Mouse (Mus musculus) CH12.LX (cell line): ENCODE results near the gene 9130213A22Rik. TPM values are rescaled to one million over a fixed set of nuclear protein-coding genes. Genes with fewer than 3 reads are reported as not detected.
A peak's percentile ranks its signal among the peaks of the same experiment; 100 is the strongest.

Experiments
- DNase-seq: peaks from one replicate; pipeline ENCODE4 v3.0.0-alpha.2; 2013; ENCODE audit errors: extremely low read depth
- H3K27ac ChIP-seq: 2 replicates; pipeline ENCODE4 v1.5.1; 2012; ENCODE audit warnings: low read depth, mild to moderate bottlenecking, control low read depth, moderate library complexity; ENCODE audit not compliant: insufficient read depth
- H3K27me3 ChIP-seq: replicated peaks from 2 replicates; pipeline ENCODE3; 2012; ENCODE audit warnings: inconsistent platforms
- H3K36me3 ChIP-seq, 2 experiments: replicated peaks in 1 of 2; 2 replicates each; pipeline versions ENCODE3 to v1.6.1; 2012; ENCODE audit warnings: inconsistent platforms in 1 of 2, low read length in 1 of 2, mild to moderate bottlenecking in 1 of 2, mixed read lengths in 1 of 2, moderate library complexity in 1 of 2; ENCODE audit not compliant: control insufficient read depth in 1 of 2, insufficient read depth in 1 of 2
- H3K4me1 ChIP-seq, 2 experiments: 2 replicates each; pipeline ENCODE4 v1.6.1; 2012; ENCODE audit warnings: inconsistent platforms in 1 of 2, moderate library complexity in 1 of 2; ENCODE audit not compliant: insufficient read depth in 2 of 2, control insufficient read depth in 1 of 2
- H3K4me2 ChIP-seq: 2 replicates; pipeline ENCODE4 v1.6.1; 2012; ENCODE audit warnings: low read depth, mild to moderate bottlenecking, control low read depth; ENCODE audit not compliant: poor library complexity, insufficient read depth, severe bottlenecking
- H3K4me3 ChIP-seq, 3 experiments: fragments of 150-350 bp in 1 of 3; sonication (generic) in 1 of 3; replicated peaks in 1 of 3; 2 replicates each; pipeline versions ENCODE3 to v1.5.1; 2011 to 2012; ENCODE audit warnings: low read depth in 2 of 3, low read length in 2 of 3, mild to moderate bottlenecking in 2 of 3, moderate library complexity in 2 of 3, control low read depth in 1 of 3, improper control_type of control experiment in 1 of 3, inconsistent platforms in 1 of 3, mixed read lengths in 1 of 3; ENCODE audit not compliant: poor library complexity in 1 of 3
- H3K79me2 ChIP-seq: replicated peaks from 2 replicates; pipeline ENCODE4 v1.6.1; 2012; ENCODE audit warnings: mild to moderate bottlenecking, moderate library complexity; ENCODE audit not compliant: control insufficient read depth, poor library complexity, insufficient read depth, severe bottlenecking; ENCODE audit errors: extremely low read depth
- H3K9ac ChIP-seq: 2 replicates; pipeline ENCODE4 v1.6.1; 2012; ENCODE audit warnings: low read depth, mild to moderate bottlenecking, control low read depth, moderate library complexity; ENCODE audit not compliant: insufficient read depth
- H3K9me3 ChIP-seq: replicated peaks from 2 replicates; pipeline ENCODE3; 2012; ENCODE audit warnings: low read length, inconsistent platforms, mixed read lengths
- BHLHE40 ChIP-seq: IDR thresholded peaks from 2 replicates; pipeline ENCODE4 v1.6.1; 2011; ENCODE audit warnings: mild to moderate bottlenecking, low read depth, low read length, improper control_type of control experiment
- CHD1 ChIP-seq: IDR thresholded peaks from 2 replicates; pipeline ENCODE4 v1.6.1; 2012; ENCODE audit warnings: low read depth, low read length, improper control_type of control experiment, inconsistent platforms
- CHD2 ChIP-seq: IDR thresholded peaks from 2 replicates; pipeline ENCODE4 v1.6.1; 2011; ENCODE audit warnings: low read length, improper control_type of control experiment
- E2F4 ChIP-seq: IDR thresholded peaks from 2 replicates; pipeline ENCODE4 v1.6.1; 2011; ENCODE audit warnings: low read depth, low read length, improper control_type of control experiment; ENCODE audit not compliant: insufficient replicate concordance
- ELF1 ChIP-seq: IDR thresholded peaks from 2 replicates; pipeline ENCODE4 v1.6.1; 2014; ENCODE audit warnings: low read depth, mild to moderate bottlenecking, inconsistent platforms, low read length, improper control_type of control experiment
- EP300 ChIP-seq: IDR thresholded peaks from 2 replicates; pipeline ENCODE4 v1.6.1; 2011; ENCODE audit warnings: low read length, improper control_type of control experiment
- ETS1 ChIP-seq: conservative IDR thresholded peaks from 2 replicates; pipeline ENCODE4 v1.6.1; 2012; ENCODE audit warnings: low read depth, mild to moderate bottlenecking, inconsistent platforms, low read length, improper control_type of control experiment, moderate library complexity
- GABPA ChIP-seq: IDR thresholded peaks from 2 replicates; pipeline ENCODE4 v1.6.1; 2012; ENCODE audit warnings: low read depth, low read length, improper control_type of control experiment, inconsistent platforms; ENCODE audit not compliant: insufficient replicate concordance
- HCFC1 ChIP-seq: IDR thresholded peaks from 2 replicates; pipeline ENCODE4 v1.6.1; 2012; ENCODE audit warnings: low read depth, mild to moderate bottlenecking, inconsistent platforms, low read length, improper control_type of control experiment
- JUND ChIP-seq: conservative IDR thresholded peaks from 2 replicates; pipeline ENCODE4 v1.6.1; 2011; ENCODE audit warnings: low read depth, low read length, improper control_type of control experiment
- MAZ ChIP-seq: IDR thresholded peaks from 2 replicates; pipeline ENCODE4 v1.6.1; 2012; ENCODE audit warnings: low read depth, mild to moderate bottlenecking, inconsistent platforms, low read length, improper control_type of control experiment, moderate library complexity
- MEF2A ChIP-seq: IDR thresholded peaks from 2 replicates; pipeline ENCODE4 v1.6.1; 2014; ENCODE audit warnings: low read depth, mild to moderate bottlenecking, inconsistent platforms, low read length, improper control_type of control experiment, borderline replicate concordance
- MXI1 ChIP-seq: IDR thresholded peaks from 2 replicates; pipeline ENCODE4 v1.6.1; 2011; ENCODE audit warnings: mild to moderate bottlenecking, low read depth, low read length, improper control_type of control experiment
- MYC ChIP-seq: IDR thresholded peaks from 2 replicates; pipeline ENCODE4 v1.6.1; 2011; ENCODE audit warnings: low read depth, mild to moderate bottlenecking, improper control_type of control experiment, low read length
- NELFE ChIP-seq: IDR thresholded peaks from 2 replicates; pipeline ENCODE4 v1.6.1; 2011; ENCODE audit warnings: low read depth, low read length, improper control_type of control experiment
- NRF1 ChIP-seq: IDR thresholded peaks from 2 replicates; pipeline ENCODE4 v1.6.1; 2014; ENCODE audit warnings: low read depth, mild to moderate bottlenecking, inconsistent platforms, low read length, improper control_type of control experiment, moderate library complexity
- PAX5 ChIP-seq: IDR thresholded peaks from 2 replicates; pipeline ENCODE4 v1.6.1; 2012; ENCODE audit warnings: low read length, inconsistent platforms, mixed read lengths
- POLR2A ChIP-seq: IDR thresholded peaks from 2 replicates; pipeline ENCODE4 v1.6.1; 2011; ENCODE audit warnings: low read depth, mild to moderate bottlenecking, improper control_type of control experiment, low read length
- POLR2AphosphoS2 ChIP-seq: IDR thresholded peaks from 2 replicates; pipeline ENCODE4 v1.6.1; 2011; ENCODE audit warnings: low read depth, low read length, improper control_type of control experiment
- RCOR1 ChIP-seq: conservative IDR thresholded peaks from 2 replicates; pipeline ENCODE4 v1.6.1; 2012; ENCODE audit warnings: low read depth, mild to moderate bottlenecking, inconsistent platforms, low read length, improper control_type of control experiment
- SIN3A ChIP-seq: IDR thresholded peaks from 2 replicates; pipeline ENCODE4 v1.6.1; 2012; ENCODE audit warnings: low read length, improper control_type of control experiment, inconsistent platforms
- SMC3 ChIP-seq: IDR thresholded peaks from 2 replicates; pipeline ENCODE4 v1.6.1; 2011; ENCODE audit warnings: low read depth, low read length, improper control_type of control experiment
- UBTF ChIP-seq: IDR thresholded peaks from 2 replicates; pipeline ENCODE4 v1.6.1; 2012; ENCODE audit warnings: low read depth, mild to moderate bottlenecking, inconsistent platforms, low read length, improper control_type of control experiment, moderate library complexity
- USF1 ChIP-seq: IDR thresholded peaks from 2 replicates; pipeline ENCODE4 v1.6.1; 2014; ENCODE audit warnings: low read depth, mild to moderate bottlenecking, inconsistent platforms, low read length, improper control_type of control experiment
- USF2 ChIP-seq: conservative IDR thresholded peaks from 2 replicates; pipeline ENCODE4 v1.6.1; 2011; ENCODE audit warnings: low read depth, low read length, improper control_type of control experiment
- ZKSCAN1 ChIP-seq: IDR thresholded peaks from 2 replicates; pipeline ENCODE4 v1.6.1; 2012; ENCODE audit warnings: low read depth, inconsistent platforms, low read length, improper control_type of control experiment, borderline replicate concordance
- dilution Hi-C: fragments of 300-500 bp; cut with MboI; formaldehyde crosslinking; loops from 2 replicates; pipeline ENCODE4 v1.14.3; 2020; ENCODE audit warnings: low sequenced_read_pairs; ENCODE audit not compliant: extremely low pct_unique_long_range_greater_than_20kb, extremely low pct_ligation_motif_present
- in situ Hi-C: fragments of 300-500 bp; cut with MboI; formaldehyde crosslinking; loops from 3 replicates; pipeline ENCODE4 v1.14.3; 2019; ENCODE audit warnings: low sequenced_read_pairs, low pct_ligation_motif_present, low pct_unique_long_range_greater_than_20kb, mixed read lengths
- polyA plus RNA-seq: library from polyadenylated mRNA; unstranded; fragments of >175 nt; gene quantifications from 2 replicates; pipeline ENCODE4 v1.2.1, GENCODE M21; 2012; ENCODE audit warnings: low read depth; ENCODE audit not compliant: insufficient read length
- total RNA-seq, 2 experiments: library from RNA; depleted of rRNA; stranded (reverse); fragments of 300-350 nt in 1 of 2; fragments of >200 nt in 1 of 2; gene quantifications; 2 replicates each; pipeline ENCODE4 v1.2.3; 2012 to 2014

The 9130213A22Rik gene
- total and polyA plus RNA-seq, 3 experiments: not detected

GRCm38 (mm10) chr11:69088856-69089615, 33.4 kb downstream of the 9130213A22Rik start:
- in situ Hi-C loops (loop anchor here (25.0 kb wide), 1 partner anchor 923 kb away; the partner anchor contains the start of genes Acadvl, Dlg4 and Dvl2), dilution Hi-C loops (no loop called here)
- Histone ChIP-seq H3K4me2 (peak overlapping the region; percentile 71), H3K36me3 (peaks cover 23 to 37% of the 10 kb centered on the region in 2 experiments), H3K27me3 (peaks cover 18% of the 10 kb centered on the region), H3K27ac (peak overlapping the region; percentile 57), H3K4me1 (peaks cover 23 to 51% of the 10 kb centered on the region in 2 experiments), H3K9ac (peak overlapping the region; percentile 96), H3K79me2 (peaks cover 29% of the 10 kb centered on the region), H3K4me3 (peak overlapping the region; percentile 89 to 99 (median 89)), H3K9me3 (no peaks in the 10 kb centered on the region)
- DNase-seq: no peak
- TF ChIP-seq SIN3A (peak; percentile 76), UBTF (0 out of 2 replicates have a peak, but pooled peaks have one; percentile 30), NELFE (no peak), MXI1 (peak; percentile 20; the same call in 1 of the 2 replicates), CHD1 (0 out of 2 replicates have a peak, but pooled peaks have one; percentile 61), BHLHE40 (0 out of 2 replicates have a peak, but pooled peaks have one; percentile 3), EP300 (no peak)

DNA sequence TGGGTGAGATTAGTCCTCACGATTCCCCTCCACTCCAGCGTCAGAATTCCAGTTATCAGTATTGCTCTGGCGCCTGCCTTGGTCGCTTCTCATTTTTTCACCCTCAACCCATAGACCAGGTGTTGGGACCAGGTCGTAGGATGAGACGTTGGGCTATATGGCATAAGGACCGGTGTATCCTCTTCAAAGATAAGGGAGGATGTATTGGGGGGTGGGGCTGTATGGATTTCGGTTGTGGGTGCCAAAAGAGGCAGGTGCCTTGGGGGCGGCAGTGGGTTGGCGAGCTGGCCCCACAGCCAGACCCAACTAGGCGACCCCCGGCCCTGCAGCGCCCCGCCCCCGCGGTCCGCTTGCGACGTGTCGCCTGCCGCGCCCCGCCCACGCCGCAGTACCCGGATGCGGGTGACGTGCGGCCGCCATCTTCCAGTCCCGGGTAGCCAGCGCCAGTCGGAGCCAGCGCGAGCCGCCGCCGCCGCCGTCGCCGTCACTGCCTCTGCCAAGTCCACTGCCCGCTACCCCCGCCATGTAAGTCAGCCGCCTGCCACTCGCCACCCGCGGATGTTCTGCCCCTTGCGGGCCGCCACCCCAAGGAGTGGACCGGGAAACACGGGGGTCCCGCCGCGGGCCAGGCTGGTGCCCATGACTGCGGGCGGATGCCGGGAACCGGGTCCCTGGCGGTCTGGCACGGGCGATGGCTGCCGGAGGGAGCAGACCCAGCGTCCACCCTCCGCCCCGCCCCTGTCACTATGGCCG, 34.1 kb downstream of the 9130213A22Rik start, which contains the start of gene Vamp2:
Vamp2 (plus strand) TSS at position 388 of the 753 bp plus-strand sequence.
- Histone ChIP-seq H3K4me2 (peak within 1 kb of the TSS; percentile 74), H3K79me2 (peaks cover 29% of the 10 kb centered on the region), H3K36me3 (peaks cover 23 to 37% of the 10 kb centered on the region in 2 experiments), H3K9ac (peak within 1 kb of the TSS; percentile 96), H3K27me3 (peaks cover 22% of the 10 kb centered on the region), H3K27ac (peak within 1 kb of the TSS; percentile 57), H3K4me3 (peak within 1 kb of the TSS; percentile 89 to 99 (median 89)), H3K9me3 (peaks cover 4% of the 10 kb centered on the region), H3K4me1 (peaks cover 23 to 48% of the 10 kb centered on the region in 2 experiments)
- dilution Hi-C loops (no loop called here), in situ Hi-C loops (loop anchor here (25.0 kb wide), 1 partner anchor 924 kb away; the partner anchor contains the start of genes Acadvl, Dlg4 and Dvl2)
- DNase-seq: peak; percentile 83
- TF ChIP-seq POLR2A: peak; percentile 85
- TF ChIP-seq CHD2: 0 out of 2 replicates have a peak, but pooled peaks have one; percentile 17
- peak; percentile 21; the same call in 1 of the 2 replicates for TF ChIP-seq ETS1
- no peak for TF ChIP-seq MYC
- TF ChIP-seq CHD1: peak; percentile 53; the same call in 1 of the 2 replicates
- TF ChIP-seq UBTF: 0 out of 2 replicates have a peak, but pooled peaks have one; percentile 86
- TF ChIP-seq SMC3: no peak
- no peak for TF ChIP-seq JUND
- no peak for TF ChIP-seq PAX5
- TF ChIP-seq BHLHE40: 0 out of 2 replicates have a peak, but pooled peaks have one; percentile 20
- peak; percentile 62; the same call in 1 of the 2 replicates for TF ChIP-seq SIN3A
- peak; percentile 87 for TF ChIP-seq NELFE
- TF ChIP-seq HCFC1: peak; percentile 27; the same call in 1 of the 2 replicates
- TF ChIP-seq USF1: no peak
- no peak for TF ChIP-seq GABPA
- TF ChIP-seq MEF2A: 0 out of 2 replicates have a peak, but pooled peaks have one; percentile 15
- no peak for TF ChIP-seq E2F4
- no peak for TF ChIP-seq ZKSCAN1
- peak; percentile 71; the same call in 1 of the 2 replicates for TF ChIP-seq MXI1
- TF ChIP-seq NRF1: peak; percentile 38; the same call in 1 of the 2 replicates
- TF ChIP-seq ELF1: peak; percentile 81
- peak; percentile 82; the same call in 1 of the 2 replicates for TF ChIP-seq POLR2AphosphoS2
- peak; percentile 60 for TF ChIP-seq MAZ
- no peak for TF ChIP-seq USF2
- TF ChIP-seq RCOR1: no peak
